25 mouse cellular contexts compared by ENCODE assay signal in the genomic region with DNA sequence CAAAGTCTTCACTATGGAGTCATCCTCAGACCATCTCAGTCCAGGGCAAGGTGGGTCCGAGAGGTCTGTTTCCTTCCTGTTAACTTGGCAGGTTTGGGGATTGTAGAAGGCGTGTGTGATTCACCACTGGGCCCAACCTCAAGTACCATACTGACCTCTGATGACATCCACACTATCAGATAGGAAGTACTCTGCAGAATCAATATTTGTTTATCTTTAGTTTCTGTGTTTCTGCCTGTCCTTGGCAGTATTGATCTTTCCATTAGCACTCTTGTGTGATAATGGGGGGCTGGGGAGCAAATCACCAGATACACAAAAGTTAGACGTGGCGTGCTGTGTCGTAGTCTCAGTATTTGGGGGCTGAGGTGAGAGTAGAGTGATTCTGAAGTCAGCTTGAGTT.
"Had no signal": no experiment of that assay in that cellular context is flagged by ENCODE, and none has a peak within 500 bp of the region (broad histone marks: within the 10 kb centered on the region; RNA-seq: fewer than 3 reads in every experiment).

No protein-coding gene starts in this region.

- DNase-seq: forebrain, postnatal 0 days; gastrocnemius, postnatal 14 days; gastrocnemius, postnatal 36 days; heart, adult 11 months; heart, adult 2 months; heart, postnatal 4 days; kidney, adult 18-20 months; kidney, adult 8-10 months; kidney, postnatal 10 days; kidney, postnatal 25 days; kidney, postnatal 4 days had no signal

- ATAC-seq: forebrain, postnatal 0 days; hindbrain, embryonic 16.5 days; inflammation-experienced regulatory T-cells, adult 6 months; intestine, embryonic 15.5 days; intestine, postnatal 0 days had no signal

- H3K9ac ChIP-seq: forebrain, postnatal 0 days; heart, embryonic 13.5 days; heart, embryonic 15.5 days; hindbrain, embryonic 12.5 days; hindbrain, embryonic 14.5 days; intestine, embryonic 15.5 days; limb, embryonic 12.5 days had no signal

- H3K9me3 ChIP-seq: heart, embryonic 13.5 days; heart, embryonic 15.5 days; hindbrain, embryonic 10.5 days; hindbrain, embryonic 12.5 days; intestine, embryonic 15.5 days; limb, embryonic 10.5 days; limb, embryonic 12.5 days had no signal

- H3K27me3 ChIP-seq: heart, embryonic 13.5 days; heart, embryonic 15.5 days; hindbrain, embryonic 12.5 days; intestine, embryonic 15.5 days; limb, embryonic 12.5 days had no signal

- H3K4me2 ChIP-seq: heart, embryonic 11.5 days; heart, embryonic 13.5 days; heart, embryonic 15.5 days; hindbrain, embryonic 12.5 days; hindbrain, embryonic 14.5 days; intestine, embryonic 15.5 days; limb, embryonic 12.5 days had no signal

- H3K27ac ChIP-seq: heart, adult 2 months; heart, embryonic 13.5 days; heart, embryonic 15.5 days; hindbrain, embryonic 10.5 days; hindbrain, embryonic 12.5 days; hindbrain, embryonic 14.5 days; intestine, embryonic 15.5 days; layer of hippocampus, adult 2 months; left cerebral cortex, adult 2 months; limb, embryonic 10.5 days; limb, embryonic 12.5 days had no signal

- H3K4me1 ChIP-seq: heart, embryonic 13.5 days; heart, embryonic 15.5 days; hindbrain, embryonic 12.5 days; intestine, embryonic 15.5 days; limb, embryonic 10.5 days; limb, embryonic 12.5 days had no signal

- H3K4me3 ChIP-seq: heart, adult 2 months; heart, embryonic 13.5 days; heart, embryonic 15.5 days; hindbrain, embryonic 10.5 days; hindbrain, embryonic 12.5 days; intestine, embryonic 15.5 days; layer of hippocampus, adult 2 months; left cerebral cortex, adult 2 months; limb, embryonic 10.5 days; limb, embryonic 12.5 days had no signal
